ENCODE assay signal across 11 mouse cellular contexts in genomic region chr5:96221298-96221697, GRCm38 (mm10). TPM values are rescaled to one million over a fixed set of nuclear protein-coding genes. Genes with fewer than 3 reads are reported as not detected.
DNase-seq lines count a peak whose midpoint lies in the region; ATAC-seq and TF ChIP-seq lines count a peak whose summit lies in the region.
"Had no signal": no experiment of that assay in that cellular context is flagged by ENCODE, and none has a peak within 500 bp of the region (broad histone marks: within the 10 kb centered on the region; RNA-seq: fewer than 3 reads in every experiment).

No protein-coding gene starts in this region.

- in situ Hi-C loops in Patski (cut with MboI; ENCODE audit: low pct_unique_long_range_greater_than_20kb): no loop called here

- DNase-seq in liver, adult 2 months (ENCODE audit: extremely low read depth, low read depth, low spot score): peak; percentile 29
- no peak for DNase-seq in liver
- DNase-seq in Patski (ENCODE audit: low read depth, low spot score): no peak
- peak; percentile 11 for DNase-seq in splenic B cell, adult 2 months (ENCODE audit: low read depth, low spot score)
- no peak for DNase-seq in adrenal gland, adult 18-20 months (ENCODE audit: low spot score in 2 of 2)
- DNase-seq in kidney, adult 11 months: no peak
- DNase-seq: lung, adult 2 months; midbrain, embryonic 14.5 days; thymus, adult 2 months had no signal

- peak; percentile 1 for ATAC-seq in Patski
- peak; percentile 47; the same call in 1 of the 2 replicates for ATAC-seq in liver, embryonic 12.5 days

- no peak overlapping the region for H3K9ac ChIP-seq in liver, adult 2 months (ENCODE audit: low read depth, low read length)
- H3K9ac ChIP-seq in liver, embryonic 12.5 days: no peak overlapping the region
- H3K9ac ChIP-seq: hindbrain, embryonic 12.5 days had no signal

- TF ChIP-seq POLR2A in liver, adult 2 months (IDR thresholded peaks at IDR 0.05; ENCODE audit: extremely low read depth, insufficient read depth, low read length): no peak

- TF ChIP-seq CTCF in liver, adult 2 months (IDR thresholded peaks at IDR 0.05; ENCODE audit: low read depth, low read length): no peak
- no peak for TF ChIP-seq CTCF in Patski (IDR thresholded peaks at IDR 0.05)

- H3K27me3 ChIP-seq in liver, adult 2 months (ENCODE audit: control insufficient read depth, insufficient read depth, low read length): no peaks in the 10 kb centered on the region
- no peaks in the 10 kb centered on the region for H3K27me3 ChIP-seq in Patski
- H3K27me3 ChIP-seq in liver, embryonic 12.5 days (replicated peaks): no peaks in the 10 kb centered on the region
- no peaks in the 10 kb centered on the region for H3K27me3 ChIP-seq in splenic B cell, adult 2 months (ENCODE audit: control insufficient read depth, insufficient read depth, low read length, poor library complexity, severe bottlenecking)
- H3K27me3 ChIP-seq: hindbrain, embryonic 12.5 days had no signal

- no peaks in the 10 kb centered on the region for H3K9me3 ChIP-seq in liver, embryonic 12.5 days (replicated peaks)
- H3K9me3 ChIP-seq: hindbrain, embryonic 12.5 days had no signal

- POLR2A ChIA-PET in Patski (lab: Charles Lee): interaction anchor here (0.6 to 0.9 kb wide), 3 partner anchors 58 to 545 kb away, joined by 3 to 5 read pairs (median 5); no protein-coding TSS in a partner anchor

- H3K79me2 ChIP-seq in liver, adult 2 months (ENCODE audit: control insufficient read depth, insufficient read depth, low read length): peaks cover 12% of the 10 kb centered on the region; the same call in 1 of the 2 replicates

- CTCF ChIA-PET in Patski (lab: Charles Lee): interaction anchor here (0.7 to 1.9 kb wide), 7 partner anchors 10 to 187 kb away, joined by 3 to 11 read pairs (median 3); partner anchors contain the start of gene Mrpl1

- H3K4me1 ChIP-seq in liver, adult 2 months (ENCODE audit: control insufficient read depth, insufficient read depth, low read length): peaks cover 11% of the 10 kb centered on the region
- H3K4me1 ChIP-seq in liver, embryonic 12.5 days: peaks cover 34% of the 10 kb centered on the region
- H3K4me1 ChIP-seq: hindbrain, embryonic 12.5 days had no signal

- H3K27ac ChIP-seq in liver, adult 2 months (replicated peaks; ENCODE audit: insufficient read depth, low read depth, low read length): 0 out of 2 replicates have a peak overlapping the region, but pooled peaks have one; percentile 25
- H3K27ac ChIP-seq in liver, embryonic 12.5 days: peak overlapping the region; percentile 51; the same call in 1 of the 2 replicates
- H3K27ac ChIP-seq: hindbrain, embryonic 12.5 days had no signal

- peaks cover 9% of the 10 kb centered on the region for H3K36me3 ChIP-seq in liver, adult 2 months (ENCODE audit: control insufficient read depth, insufficient read depth, low read length)
- peaks cover 26% of the 10 kb centered on the region for H3K36me3 ChIP-seq in liver, embryonic 12.5 days
- H3K36me3 ChIP-seq in splenic B cell, adult 2 months (ENCODE audit: control insufficient read depth, insufficient read depth, low read length, poor library complexity, severe bottlenecking): peaks cover 2% of the 10 kb centered on the region; the same call in 1 of the 2 replicates

- no peak overlapping the region for H3K4me3 ChIP-seq in liver, adult 2 months (ENCODE audit: insufficient read depth, low read depth, low read length)
- no peak overlapping the region for H3K4me3 ChIP-seq in liver, embryonic 12.5 days
- H3K4me3 ChIP-seq: hindbrain, embryonic 12.5 days had no signal

- no peak overlapping the region for H3K4me2 ChIP-seq in liver, embryonic 12.5 days
- H3K4me2 ChIP-seq: hindbrain, embryonic 12.5 days had no signal

- WGBS in liver, adult 2 months: 79% methylated on average over 1 of the region's 1 CpGs
- WGBS in liver, embryonic 12.5 days (ENCODE audit: insufficient replicate concordance): 24% methylated on average over 1 of the region's 1 CpGs

RNA-seq across cellular contexts. Expression of gene Mrpl1, which starts 12.0 kb away (rescaled TPM):
- total RNA-seq in liver, adult 2 months (2014; rRNA removed): 20.3 and 20.6 TPM in 2 replicates
- 4.0 and 5.1 TPM in 2 replicates for polyA plus RNA-seq in liver, adult 2 months (2012; rRNA removed)
- polyA plus RNA-seq in Patski (2021): 23.0 TPM
- 22.3 and 23.6 TPM in 2 replicates for polyA plus RNA-seq in liver, embryonic 12.5 days (2016; fragmentation: Nextera tagmentation; extraction: Ambion mirVana)
- 10 to 100 TPM; 19.6 to 20.2 TPM for total RNA-seq in adrenal gland, adult 18-20 months (2021)

RNA-seq across cellular contexts. Expression of gene Cnot6l, which starts 57.3 kb away (rescaled TPM):
- total RNA-seq in liver, adult 2 months (2014; rRNA removed): 22.9 and 24.7 TPM in 2 replicates
- 3.5 and 3.7 TPM in 2 replicates for polyA plus RNA-seq in liver, adult 2 months (2012; rRNA removed)
- 29.3 TPM for polyA plus RNA-seq in Patski (2021)
- polyA plus RNA-seq in liver, embryonic 12.5 days (2016; fragmentation: Nextera tagmentation; extraction: Ambion mirVana): 9.1 and 12.1 TPM in 2 replicates
- total RNA-seq in adrenal gland, adult 18-20 months (2021): 10 to 100 TPM; 48.7 to 84.9 TPM

Comparison
In these comparisons a context has a peak if more than half of its experiments do, and no peak if none do; other contexts are left out.
1. DNase-seq: peak in liver, adult 2 months (single experiment) and splenic B cell, adult 2 months (single experiment); none in liver (single experiment), Patski (single experiment), adrenal gland, adult 18-20 months (0 of 2) and kidney, adult 11 months (single experiment).